Mouse (Mus musculus) splenic B cell, adult 2 months (primary cell): Measurements from ENCODE around the gene Cdc6.
A peak's percentile ranks its signal among the peaks of the same experiment; 100 is the strongest.
"Not testable (repeated sequence)": the region's sequence is repeated elsewhere in the genome, so short reads cannot be mapped to it uniquely, and the experiment has no call there.

Experiments used
- DNase-seq: peaks from one replicate; pipeline ENCODE4 v3.0.0-alpha.2; 2011; ENCODE audit warnings: low read depth, low spot score
- H3K27me3 ChIP-seq: 2 replicates; pipeline ENCODE4 v1.6.1; 2012; ENCODE audit warnings: mild to moderate bottlenecking, low read length, moderate library complexity, mixed read lengths; ENCODE audit not compliant: control insufficient read depth, poor library complexity, insufficient read depth, severe bottlenecking
- H3K36me3 ChIP-seq: 2 replicates; pipeline ENCODE4 v1.6.1; 2012; ENCODE audit warnings: mild to moderate bottlenecking, low read length, moderate library complexity, mixed read lengths; ENCODE audit not compliant: control insufficient read depth, poor library complexity, insufficient read depth, severe bottlenecking

The Cdc6 gene

DNA sequence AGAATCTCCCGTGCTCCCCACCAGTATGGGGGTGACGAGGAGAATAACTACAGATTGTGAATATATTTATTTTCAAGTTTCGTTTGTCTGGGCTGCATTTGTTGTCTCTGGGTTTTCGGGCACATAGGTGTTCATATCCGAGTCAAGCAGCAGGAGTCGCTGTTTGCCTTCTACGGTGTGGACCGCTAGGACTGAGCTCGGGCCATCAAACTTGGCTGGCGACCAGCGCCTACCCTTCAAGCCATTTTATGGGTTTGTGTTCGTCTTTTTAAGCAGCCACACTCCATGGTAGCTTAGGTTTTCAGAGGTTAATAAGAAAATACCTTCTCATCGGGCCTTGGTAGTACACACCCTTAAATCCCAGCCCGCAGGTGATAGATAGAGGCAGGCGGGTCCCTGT, 14.2 kb downstream of the Cdc6 start:
- not testable (repeated sequence) for H3K36me3 ChIP-seq, H3K27me3 ChIP-seq, DNase-seq

DNA sequence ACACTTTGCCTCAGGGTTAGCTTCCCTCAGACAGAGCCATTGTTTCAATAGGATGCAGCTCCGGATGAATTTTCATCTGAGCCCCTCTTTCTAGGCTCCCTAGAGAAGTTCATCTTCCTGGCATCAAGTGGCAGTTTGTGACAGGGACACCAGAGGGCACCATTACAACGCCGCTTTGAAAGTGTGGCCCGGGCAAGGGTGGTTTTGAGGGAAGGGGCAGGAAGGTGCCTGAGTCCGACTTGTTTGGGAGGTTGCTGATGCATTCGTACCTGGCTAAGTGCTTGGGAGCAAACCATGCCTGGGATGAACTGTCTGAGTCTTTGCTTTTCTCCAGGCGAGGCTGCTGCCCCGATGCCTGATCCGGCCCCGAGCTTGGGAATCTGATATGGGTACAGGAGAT, 14.7 kb downstream of the Cdc6 start:
- not testable (repeated sequence) for H3K27me3 ChIP-seq, H3K36me3 ChIP-seq
- DNase-seq: peak; percentile 81

DNA sequence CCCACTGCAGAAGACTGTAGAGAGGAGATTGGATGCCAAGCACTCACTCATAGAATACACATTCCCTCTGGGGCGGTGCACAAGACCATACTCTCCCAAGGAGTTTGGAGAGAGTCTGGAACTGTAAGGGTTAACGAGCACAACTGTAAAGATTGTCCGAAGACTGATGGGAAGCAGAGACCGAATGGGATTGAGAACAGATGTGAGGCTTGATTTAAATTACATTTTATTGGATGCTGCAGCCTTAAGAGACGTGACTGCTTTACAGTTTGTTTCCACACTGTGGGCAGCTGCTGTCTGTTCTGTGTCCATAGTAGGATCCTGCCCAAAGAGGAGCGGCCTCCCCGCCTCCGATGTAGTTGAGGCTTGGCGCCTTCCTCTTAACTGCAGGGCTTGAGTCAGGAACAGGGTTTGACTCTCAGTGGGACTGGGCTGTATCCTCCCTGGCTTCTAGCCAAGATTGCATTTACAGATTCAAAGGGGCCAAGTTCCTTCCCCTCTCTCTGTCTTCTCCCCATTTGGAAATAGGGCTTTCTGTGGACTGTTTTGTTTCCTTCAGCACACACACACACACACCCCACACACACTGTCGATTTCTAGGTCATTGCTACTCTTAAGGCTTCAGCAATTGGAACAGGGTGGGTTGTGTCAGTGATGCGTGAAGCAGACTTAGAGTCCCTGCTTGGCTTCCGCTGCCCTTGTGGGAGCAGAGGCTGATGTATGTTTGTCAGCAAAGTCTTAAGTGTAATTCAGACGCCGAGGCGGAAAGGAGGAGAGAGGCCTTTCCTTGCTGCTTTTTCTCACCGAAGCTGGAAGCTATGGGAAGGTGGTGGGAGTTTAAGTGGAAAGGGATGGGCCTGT, 15.5 kb downstream of the Cdc6 start:
- not testable (repeated sequence) for H3K27me3 ChIP-seq, H3K36me3 ChIP-seq, DNase-seq

DNA sequence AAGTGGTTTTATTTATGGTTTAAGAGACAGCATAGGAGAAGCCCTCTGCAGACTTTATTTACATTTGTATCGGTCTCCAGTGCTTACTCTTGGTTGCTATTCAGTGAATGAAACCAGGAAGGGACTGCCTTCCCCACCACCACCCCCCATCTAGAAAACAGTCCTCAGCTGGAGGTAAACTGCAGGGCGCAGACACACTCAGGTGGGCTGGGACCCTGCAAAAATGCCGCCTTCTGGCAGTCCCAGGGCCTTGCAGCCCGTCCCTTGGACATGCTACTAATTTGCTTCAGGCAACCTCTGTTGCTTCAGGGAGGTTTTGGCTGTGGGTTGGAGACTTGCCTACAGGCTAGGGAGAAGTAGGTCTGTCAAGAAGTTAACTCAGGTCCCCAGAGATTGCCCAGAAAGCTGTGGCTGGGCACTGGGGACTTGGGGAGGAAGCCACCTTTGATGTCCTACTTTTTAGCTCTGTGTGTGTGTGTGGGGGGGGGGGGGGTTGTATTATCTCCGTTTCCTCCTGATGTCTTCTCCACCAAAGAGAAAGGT, 17.1 kb downstream of the Cdc6 start:
- peak; percentile 65 for DNase-seq
- Histone ChIP-seq H3K36me3 (no peaks in the 10 kb centered on the region), H3K27me3 (no peaks in the 10 kb centered on the region)

DNA sequence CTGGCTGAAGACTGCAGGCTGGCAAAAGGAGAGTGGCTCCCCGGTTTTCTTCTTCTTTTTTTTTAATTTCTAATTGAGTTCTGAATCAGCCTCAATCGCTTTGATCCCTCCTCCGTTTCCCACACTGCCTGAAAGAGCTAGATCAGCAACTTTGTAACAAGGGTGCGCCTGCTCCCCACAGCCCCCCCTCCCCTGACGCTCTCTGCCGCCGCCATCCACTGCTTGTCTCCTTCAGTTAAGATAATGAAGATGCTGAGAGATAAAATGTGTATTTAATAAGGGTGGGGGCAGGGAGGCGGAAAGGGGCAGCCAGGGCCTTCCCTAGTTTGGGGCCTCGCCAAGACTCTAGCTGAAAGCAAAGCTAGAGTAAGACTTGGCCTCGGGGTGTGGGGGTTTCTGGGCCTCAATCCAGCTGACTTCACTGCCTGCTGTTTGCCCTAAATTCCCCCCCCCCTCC, 17.7 kb downstream of the Cdc6 start:
- H3K27me3 ChIP-seq: no peaks in the 10 kb centered on the region
- no peak for DNase-seq
- H3K36me3 ChIP-seq: no peaks in the 10 kb centered on the region

DNA sequence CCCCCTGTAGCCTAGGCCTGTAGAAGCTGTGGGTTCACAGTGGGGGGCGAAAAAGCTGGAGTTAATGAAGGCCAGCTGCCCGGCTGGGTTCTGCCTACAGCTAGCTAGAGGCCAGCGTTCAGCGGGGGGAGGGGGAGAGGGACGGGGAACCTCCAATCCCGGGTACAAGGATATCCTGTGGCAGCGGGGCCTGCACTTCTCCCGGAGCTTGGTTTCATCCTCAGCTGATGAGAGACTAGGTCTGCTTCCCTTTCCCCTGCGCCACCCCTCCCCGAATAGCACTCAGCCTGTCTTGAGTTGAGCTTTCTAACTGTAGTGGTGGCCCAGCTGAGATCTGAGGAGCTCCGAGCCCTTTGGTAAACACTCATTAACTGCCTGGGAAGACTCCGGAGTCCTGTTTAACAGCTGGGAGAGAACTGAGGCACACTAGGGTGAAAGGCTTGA, 18.3 kb downstream of the Cdc6 start:
- no peak for DNase-seq
- no peaks in the 10 kb centered on the region for H3K27me3 ChIP-seq
- no peaks in the 10 kb centered on the region for H3K36me3 ChIP-seq

DNA sequence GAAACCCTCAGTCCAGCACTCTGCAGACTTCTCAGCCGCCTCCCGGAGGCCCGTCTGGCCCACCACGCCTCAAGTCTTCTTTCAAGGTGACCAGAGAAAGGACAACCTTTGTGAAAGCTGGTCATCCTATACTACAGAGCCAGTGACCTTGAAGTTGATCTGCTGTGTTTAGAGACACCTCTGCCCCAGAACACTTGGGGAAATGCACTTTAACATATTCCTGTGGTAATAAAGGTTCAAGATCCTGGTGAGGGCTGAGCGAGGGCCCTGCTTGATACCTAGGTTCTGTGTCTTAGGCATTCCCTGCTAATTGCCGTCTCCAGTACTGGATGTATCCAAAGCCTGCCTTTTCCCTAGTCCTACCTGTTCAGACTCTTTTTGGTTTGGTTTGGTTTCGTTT, 19.0 kb downstream of the Cdc6 start:
- no peaks in the 10 kb centered on the region for H3K27me3 ChIP-seq
- H3K36me3 ChIP-seq: no peaks in the 10 kb centered on the region
- DNase-seq: no peak

DNA sequence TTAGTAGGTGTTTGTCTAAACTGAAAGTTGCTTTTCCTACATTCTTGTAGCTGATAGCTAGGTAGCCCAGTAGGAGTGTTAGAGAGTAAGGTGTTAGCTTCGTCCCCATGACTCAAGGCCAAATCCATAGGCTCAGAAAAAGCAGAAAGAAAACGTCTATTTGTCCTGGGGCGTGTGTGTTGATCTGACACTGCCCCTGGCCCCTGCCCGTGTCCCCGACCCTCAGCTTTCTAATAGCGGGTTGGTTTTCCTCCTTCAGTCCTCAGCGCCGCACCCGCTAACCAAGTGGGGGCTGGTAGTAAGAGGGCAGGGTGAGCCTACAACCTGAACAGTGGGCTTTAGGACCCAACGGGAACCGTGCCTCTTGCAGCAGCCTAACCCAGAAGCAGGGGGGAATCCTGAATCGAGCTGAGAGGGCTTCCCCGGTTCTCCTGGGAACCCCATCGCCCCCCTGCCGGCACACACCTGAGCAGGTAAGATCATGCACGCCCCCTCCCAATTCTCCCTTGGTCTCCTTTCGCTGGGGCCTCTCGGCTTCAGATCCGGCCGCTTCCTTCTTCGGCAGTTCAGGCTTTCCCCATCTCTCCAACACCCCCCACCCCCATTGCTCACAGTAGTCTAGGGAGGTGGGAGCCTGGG, 20.0 kb downstream of the Cdc6 start, which contains the start of gene Rara:
Rara (plus strand) TSS at position 381 of the 639 bp plus-strand sequence.
- no peaks in the 10 kb centered on the region for H3K36me3 ChIP-seq
- H3K27me3 ChIP-seq: no peaks in the 10 kb centered on the region
- DNase-seq: no peak

DNA sequence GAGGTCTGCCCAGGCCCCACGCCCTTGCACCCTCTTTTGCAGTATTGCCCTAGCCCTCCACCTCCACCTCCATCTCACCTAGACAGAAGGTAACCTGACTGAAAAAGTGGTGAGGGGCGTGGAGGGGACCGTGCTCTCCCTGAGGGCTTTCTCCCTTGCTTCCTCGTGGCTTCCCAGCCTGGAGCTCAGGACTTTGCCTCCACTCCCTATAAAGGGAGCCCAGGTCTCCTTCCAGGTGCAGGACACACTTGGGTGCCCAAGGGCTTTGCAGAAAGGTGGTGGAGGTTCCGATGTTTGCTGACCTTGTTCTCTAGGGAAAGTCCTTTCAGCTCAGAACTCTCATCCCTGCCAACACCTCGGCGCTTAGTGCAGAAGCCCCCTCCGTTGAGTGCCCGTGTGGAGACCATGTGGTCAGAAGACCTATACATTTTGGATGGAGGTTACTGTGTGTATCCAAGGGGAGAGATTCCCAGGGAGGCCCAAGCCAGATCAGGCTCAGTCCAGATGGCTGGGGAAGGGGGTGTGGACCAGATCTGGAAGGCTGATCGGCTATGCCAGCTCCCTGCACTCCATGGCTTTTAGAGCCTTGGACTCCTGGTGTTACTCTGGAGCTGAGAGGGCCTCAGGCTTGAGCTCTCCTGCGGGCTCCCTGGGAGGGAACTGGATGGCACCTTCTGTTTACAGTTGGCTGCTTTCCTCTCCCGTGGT, 20.7 kb downstream of the Cdc6 start:
- Histone ChIP-seq H3K36me3 (no peaks in the 10 kb centered on the region), H3K27me3 (no peaks in the 10 kb centered on the region)
- no peak for DNase-seq

DNA sequence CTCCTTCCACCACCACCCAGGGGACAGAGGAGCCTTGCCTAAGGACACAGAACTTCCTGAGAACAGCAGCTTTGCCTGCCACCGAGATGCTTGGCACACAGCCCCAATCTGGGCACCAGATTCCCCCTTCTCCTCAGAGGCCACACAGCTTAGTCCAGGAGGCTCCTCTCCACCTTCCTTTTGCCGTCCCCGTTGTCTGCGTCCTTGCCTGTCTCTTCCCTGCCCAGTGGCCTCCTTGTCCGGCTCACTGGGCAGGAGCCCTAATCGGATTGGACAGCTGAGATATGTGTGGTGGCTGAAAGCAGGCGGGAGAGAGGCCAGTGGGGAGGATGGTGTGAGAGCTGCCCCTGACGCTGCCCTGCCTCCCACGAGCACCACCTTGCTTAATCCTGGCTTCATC, 21.9 kb downstream of the Cdc6 start:
- no peak for DNase-seq
- no peaks in the 10 kb centered on the region for H3K27me3 ChIP-seq
- H3K36me3 ChIP-seq: no peaks in the 10 kb centered on the region

DNA sequence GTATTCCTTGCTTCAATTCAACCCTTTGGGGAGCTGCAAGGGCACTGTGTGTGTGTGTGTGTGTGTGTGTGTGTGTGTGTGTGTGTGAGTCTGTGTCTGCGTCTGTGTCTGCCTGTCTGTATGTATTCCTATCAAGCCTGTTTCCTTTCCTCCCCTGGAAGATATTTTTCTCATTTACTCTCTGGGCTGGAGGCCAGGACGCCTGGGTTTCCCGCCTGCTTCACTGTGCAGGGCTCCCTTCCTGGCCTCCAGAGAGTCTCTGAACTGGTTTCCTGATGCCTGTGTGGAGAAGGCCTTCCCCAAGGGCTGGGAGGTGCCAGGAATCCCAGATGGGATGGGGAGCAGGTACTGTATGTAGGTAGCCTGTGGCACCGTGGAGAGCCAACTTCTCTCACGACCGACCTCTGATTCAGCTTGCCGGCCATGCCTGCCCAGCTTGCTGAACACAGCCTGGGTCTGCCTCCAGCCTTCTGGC, 22.6 kb downstream of the Cdc6 start:
- DNase-seq: no peak
- Histone ChIP-seq H3K27me3 (no peaks in the 10 kb centered on the region), H3K36me3 (no peaks in the 10 kb centered on the region)

DNA sequence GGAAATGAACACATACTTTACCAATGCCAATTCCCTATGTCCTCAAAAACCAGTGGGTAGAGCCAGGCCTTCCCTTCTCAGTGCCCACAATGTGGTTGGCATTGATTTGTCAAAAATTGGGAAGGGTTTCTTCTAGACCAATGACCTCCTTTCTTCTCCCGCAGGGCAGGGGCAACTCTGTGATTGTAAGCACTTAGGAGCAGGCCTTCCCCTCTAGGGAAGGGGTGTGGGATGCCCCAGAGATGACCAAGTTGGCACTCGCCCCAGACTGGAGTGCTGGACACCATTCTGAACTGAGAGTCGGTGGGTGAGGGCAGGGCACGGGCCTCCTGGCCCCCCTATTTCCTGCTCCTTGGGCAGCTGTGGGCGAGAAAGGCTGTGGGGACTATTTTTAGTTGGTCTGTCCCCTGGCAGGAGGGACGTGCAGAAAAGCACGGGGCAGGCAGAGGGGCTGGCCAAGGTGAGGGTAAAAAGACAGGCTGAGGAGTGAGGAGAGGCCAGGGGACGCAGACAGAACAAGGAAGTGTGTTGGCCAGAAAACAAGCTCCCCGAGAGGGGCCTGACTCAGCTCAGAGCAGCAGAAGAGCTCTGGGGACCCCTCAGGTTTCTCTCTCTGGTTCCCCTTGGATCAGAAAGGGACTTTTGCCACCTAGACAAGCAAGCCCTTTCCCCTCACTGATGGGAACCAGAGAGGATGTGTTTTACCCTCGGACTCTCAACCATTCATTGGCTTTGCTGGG, 23.3 kb downstream of the Cdc6 start:
- no peaks in the 10 kb centered on the region for H3K36me3 ChIP-seq
- DNase-seq: no peak
- no peaks in the 10 kb centered on the region for H3K27me3 ChIP-seq

DNA sequence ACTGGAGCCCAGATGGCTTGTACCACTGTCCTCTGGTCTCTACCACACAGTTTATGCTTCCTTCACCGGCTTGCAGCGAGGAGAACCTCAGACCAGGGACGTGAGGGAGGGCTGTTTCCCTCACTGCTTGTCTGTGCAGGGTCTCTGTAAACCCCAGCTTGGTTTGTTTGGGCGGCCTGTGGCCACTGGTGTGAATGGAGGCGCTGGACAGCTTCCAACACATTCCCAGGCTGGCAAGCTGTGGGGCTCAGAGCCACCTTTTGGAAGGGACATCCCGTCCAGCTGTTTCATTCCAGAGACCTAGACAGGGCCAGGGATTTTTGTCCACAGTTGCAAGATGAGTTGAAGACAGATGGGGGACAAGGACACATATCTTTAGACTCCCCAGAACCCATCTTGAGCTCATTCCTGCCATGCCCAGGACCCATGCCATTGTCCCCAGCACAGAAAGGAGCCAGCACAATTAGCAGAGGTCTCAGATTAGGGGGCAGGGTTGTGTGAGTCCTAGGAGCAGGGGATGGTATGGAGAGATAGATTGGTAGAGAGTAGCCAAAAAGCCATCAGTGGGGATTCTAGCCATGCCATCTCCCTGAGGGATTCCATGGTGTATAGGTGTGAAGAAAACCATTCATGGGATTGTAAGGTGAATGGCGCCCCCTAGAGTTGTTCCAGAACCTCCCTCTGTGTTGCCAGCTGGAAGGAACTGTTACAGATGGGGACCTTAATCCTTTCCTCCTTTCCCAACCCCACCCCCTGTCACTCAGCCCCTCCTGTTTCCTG, 24.1 kb downstream of the Cdc6 start:
- H3K36me3 ChIP-seq: no peaks in the 10 kb centered on the region
- no peaks in the 10 kb centered on the region for H3K27me3 ChIP-seq
- no peak for DNase-seq
